Mouse (Mus musculus) liver, embryonic 13.5 days (tissue): ENCODE data around the gene Cdk5r2. TPM values are rescaled to one million over a fixed set of nuclear protein-coding genes. Genes with fewer than 3 reads are reported as not detected.
"Not testable (repeated sequence)": the region's sequence is repeated elsewhere in the genome, so short reads cannot be mapped to it uniquely, and the experiment has no call there.

Source experiments
- ATAC-seq: fragments of 200-750 bp; cut with Nextera tagmentation; 2 replicates; pipeline ENCODE4 v1.8.0; 2017; ENCODE audit warnings: low read depth, mild to moderate bottlenecking, moderate number of reproducible peaks, moderate library complexity
- DNase-seq: peaks from one replicate; pipeline ENCODE4 v3.0.0; 2022
- H3K27ac ChIP-seq: fragments of 300-500 bp; sonication (generic); 2 replicates; pipeline ENCODE4 v1.5.1; 2015; ENCODE audit warnings: moderate library complexity, mild to moderate bottlenecking, inconsistent platforms
- H3K27me3 ChIP-seq: fragments of 300-500 bp; sonication (generic); 2 replicates; pipeline ENCODE4 v1.6.1; 2015; ENCODE audit warnings: mild to moderate bottlenecking, inconsistent platforms
- H3K36me3 ChIP-seq: fragments of 300-500 bp; sonication (generic); 2 replicates; pipeline ENCODE4 v1.6.1; 2015; ENCODE audit warnings: mild to moderate bottlenecking, inconsistent platforms
- H3K4me1 ChIP-seq: fragments of 300-500 bp; sonication (generic); replicated peaks from 2 replicates; pipeline ENCODE4 v1.6.1; 2015; ENCODE audit warnings: inconsistent platforms
- H3K4me2 ChIP-seq: fragments of 300-500 bp; sonication (generic); 2 replicates; pipeline ENCODE4 v1.6.1; 2015; ENCODE audit warnings: inconsistent platforms, mild to moderate bottlenecking, moderate library complexity
- H3K4me3 ChIP-seq: fragments of 300-500 bp; sonication (generic); replicated peaks from 2 replicates; pipeline ENCODE4 v1.5.1; 2015; ENCODE audit warnings: mild to moderate bottlenecking, inconsistent platforms
- H3K9ac ChIP-seq: fragments of 300-500 bp; sonication (generic); 2 replicates; pipeline ENCODE4 v1.6.1; 2015; ENCODE audit warnings: mild to moderate bottlenecking, inconsistent platforms
- H3K9me3 ChIP-seq: fragments of 300-500 bp; sonication (generic); replicated peaks from 2 replicates; pipeline ENCODE4 v1.6.1; 2016; ENCODE audit warnings: inconsistent platforms
- WGBS: fragments of 180-500 bp; shearing (Covaris S2); methylation state at CpG from one replicate; pipeline ENCODE4 v1.1.7; 2015; ENCODE audit not compliant: insufficient replicate concordance; 5-methylcytosine and 5-hydroxymethylcytosine counted together
- polyA plus RNA-seq: library from polyadenylated mRNA; unstranded; fragments of >200 nt; fragmentation: Nextera tagmentation; extraction: Ambion mirVana; gene quantifications from 2 replicates; pipeline ENCODE4 v1.2.1, GENCODE M21; 2015

The Cdk5r2 gene
- polyA plus RNA-seq, 1 experiment from 2014 or later = not detected

- Histone ChIP-seq H3K27me3 (peaks cover 9% of the 10 kb centered on the region), H3K36me3 (no peaks in the 10 kb centered on the region), H3K27ac (no peak overlapping the region), H3K4me2 (peak overlapping the region; percentile 74), H3K9ac (peak overlapping the region; percentile 79), H3K9me3 (no peaks in the 10 kb centered on the region), H3K4me1 (peaks cover 10% of the 10 kb centered on the region; the same call in 1 of the 2 replicates), H3K4me3 (peak overlapping the region; percentile 72)
- no peak for DNase-seq
- 15% methylated on average over 14 of the region's 14 CpGs for WGBS
- 0 out of 2 replicates have a peak, but pooled peaks have one; percentile 11 for ATAC-seq
These were observed 37.5 kb upstream of the Cdk5r2 start for GRCm38 (mm10) chr1:74817219-74817618.

- 67% methylated on average over 1 of the region's 1 CpGs for WGBS
- ATAC-seq = no peak
- no peak for DNase-seq
- peaks cover 3% of the 10 kb centered on the region; the same call in 1 of the 2 replicates for H3K27me3 ChIP-seq
- H3K9me3 ChIP-seq = no peaks in the 10 kb centered on the region
- no peak overlapping the region for H3K9ac ChIP-seq
- H3K36me3 ChIP-seq = no peaks in the 10 kb centered on the region
- H3K4me1 ChIP-seq = peaks cover 10% of the 10 kb centered on the region; the same call in 1 of the 2 replicates
- no peak overlapping the region for H3K27ac ChIP-seq
- H3K4me2 ChIP-seq = no peak overlapping the region
- H3K4me3 ChIP-seq = no peak overlapping the region
These were observed 36.2 kb upstream of the Cdk5r2 start for GRCm38 (mm10) chr1:74818509-74818908.

GRCm38 (mm10) chr1:74823598-74823997 lies 31.1 kb upstream of the Cdk5r2 start:
- H3K4me1 ChIP-seq, H3K36me3 ChIP-seq, ATAC-seq, DNase-seq, H3K9ac ChIP-seq, H3K27ac ChIP-seq, H3K4me2 ChIP-seq, H3K9me3 ChIP-seq, H3K27me3 ChIP-seq, H3K4me3 ChIP-seq: not testable (repeated sequence)
- 78% methylated on average over 4 of the region's 4 CpGs for WGBS

GRCm38 (mm10) chr1:74824518-74825302 lies 30.0 kb upstream of the Cdk5r2 start:
- Histone ChIP-seq H3K27ac (no peak overlapping the region), H3K27me3 (no peaks in the 10 kb centered on the region), H3K9ac (no peak overlapping the region), H3K36me3 (no peaks in the 10 kb centered on the region), H3K9me3 (no peaks in the 10 kb centered on the region), H3K4me3 (no peak overlapping the region), H3K4me1 (no peaks in the 10 kb centered on the region), H3K4me2 (no peak overlapping the region)
- ATAC-seq = no peak
- no peak for DNase-seq
- WGBS = 38% methylated on average over 14 of the region's 14 CpGs

GRCm38 (mm10) chr1:74830061-74830460 lies 24.7 kb upstream of the Cdk5r2 start:
- ATAC-seq (no peak), DNase-seq (no peak)
- Histone ChIP-seq H3K4me1 (no peaks in the 10 kb centered on the region), H3K9me3 (no peaks in the 10 kb centered on the region), H3K27ac (no peak overlapping the region), H3K4me2 (no peak overlapping the region), H3K4me3 (no peak overlapping the region), H3K36me3 (no peaks in the 10 kb centered on the region), H3K9ac (no peak overlapping the region), H3K27me3 (no peaks in the 10 kb centered on the region)
- 46% methylated on average over 9 of the region's 9 CpGs for WGBS

GRCm38 (mm10) chr1:74833255-74833654 lies 21.5 kb upstream of the Cdk5r2 start:
- Histone ChIP-seq H3K27me3 (no peaks in the 10 kb centered on the region), H3K9ac (no peak overlapping the region), H3K36me3 (no peaks in the 10 kb centered on the region), H3K4me1 (no peaks in the 10 kb centered on the region), H3K9me3 (no peaks in the 10 kb centered on the region), H3K4me2 (no peak overlapping the region), H3K27ac (no peak overlapping the region), H3K4me3 (no peak overlapping the region)
- DNase-seq = no peak
- ATAC-seq = no peak
- 53% methylated on average over 3 of the region's 3 CpGs for WGBS

- WGBS = 70% methylated on average over 5 of the region's 5 CpGs
- H3K9me3 ChIP-seq = no peaks in the 10 kb centered on the region
- no peak overlapping the region for H3K4me3 ChIP-seq
- no peak overlapping the region for H3K27ac ChIP-seq
- ATAC-seq (no peak), DNase-seq (no peak)
- H3K4me1 ChIP-seq = no peaks in the 10 kb centered on the region
- no peaks in the 10 kb centered on the region for H3K36me3 ChIP-seq
- H3K27me3 ChIP-seq = peaks cover 17% of the 10 kb centered on the region
- no peak overlapping the region for H3K9ac ChIP-seq
- no peak overlapping the region for H3K4me2 ChIP-seq
These were observed 11.6 kb upstream of the Cdk5r2 start for GRCm38 (mm10) chr1:74843090-74843489.

GRCm38 (mm10) chr1:74846341-74846740 lies 8.4 kb upstream of the Cdk5r2 start:
- no peak for DNase-seq
- H3K9me3 ChIP-seq = no peaks in the 10 kb centered on the region
- H3K27ac ChIP-seq = no peak overlapping the region
- 25% methylated on average over 9 of the region's 9 CpGs for WGBS
- no peak for ATAC-seq
- peaks cover 47% of the 10 kb centered on the region for H3K27me3 ChIP-seq
- H3K36me3 ChIP-seq = no peaks in the 10 kb centered on the region
- H3K4me2 ChIP-seq = no peak overlapping the region
- H3K4me1 ChIP-seq = no peaks in the 10 kb centered on the region
- no peak overlapping the region for H3K4me3 ChIP-seq
- H3K9ac ChIP-seq = no peak overlapping the region

- WGBS = 40% methylated on average over 5 of the region's 5 CpGs
- H3K9me3 ChIP-seq = no peaks in the 10 kb centered on the region
These were observed 5.8 kb upstream of the Cdk5r2 start for GRCm38 (mm10) chr1:74848946-74849345.

GRCm38 (mm10) chr1:74850251-74850650 lies 4.5 kb upstream of the Cdk5r2 start:
- ATAC-seq = no peak
- WGBS = 14% methylated on average over 6 of the region's 6 CpGs
- H3K36me3 ChIP-seq = no peaks in the 10 kb centered on the region
- H3K27me3 ChIP-seq = peaks cover 75% of the 10 kb centered on the region
- DNase-seq = no peak
- H3K4me2 ChIP-seq = no peak overlapping the region
- no peak overlapping the region for H3K27ac ChIP-seq
- H3K9me3 ChIP-seq = no peaks in the 10 kb centered on the region
- H3K9ac ChIP-seq = no peak overlapping the region
- H3K4me1 ChIP-seq = peaks cover 5% of the 10 kb centered on the region
- no peak overlapping the region for H3K4me3 ChIP-seq

More at GRCm38 (mm10) chr1:74848946-74849345, 5.8 kb upstream of the Cdk5r2 start:
- no peaks in the 10 kb centered on the region for H3K4me1 ChIP-seq
- H3K9ac ChIP-seq = no peak overlapping the region
- H3K27me3 ChIP-seq = peaks cover 69% of the 10 kb centered on the region
- DNase-seq (no peak), ATAC-seq (no peak)
- H3K4me3 ChIP-seq = no peak overlapping the region
- H3K36me3 ChIP-seq = no peaks in the 10 kb centered on the region
- H3K4me2 ChIP-seq = no peak overlapping the region
- no peak overlapping the region for H3K27ac ChIP-seq

- WGBS = 5% methylated on average over 6 of the region's 6 CpGs
- no peak overlapping the region for H3K27ac ChIP-seq
- no peaks in the 10 kb centered on the region for H3K36me3 ChIP-seq
- H3K4me2 ChIP-seq = no peak overlapping the region
- DNase-seq (no peak), ATAC-seq (no peak)
- H3K4me3 ChIP-seq = no peak overlapping the region
- H3K27me3 ChIP-seq = peaks cover 84% of the 10 kb centered on the region
- H3K9me3 ChIP-seq = no peaks in the 10 kb centered on the region
- H3K9ac ChIP-seq = no peak overlapping the region
- H3K4me1 ChIP-seq = peaks cover 14% of the 10 kb centered on the region
These were observed 3.5 kb upstream of the Cdk5r2 start for GRCm38 (mm10) chr1:74851001-74851775.
